32 mouse cellular contexts compared by ENCODE assay signal in genomic region chr6:38348811-38349453, GRCm38 (mm10). TPM values are rescaled to one million over a fixed set of nuclear protein-coding genes. Genes with fewer than 3 reads are reported as not detected.
DNase-seq lines count a peak whose midpoint lies in the region; ATAC-seq and TF ChIP-seq lines count a peak whose summit lies in the region.
"Had no signal": no experiment of that assay in that cellular context is flagged by ENCODE, and none has a peak within 500 bp of the region (broad histone marks: within the 10 kb centered on the region; RNA-seq: fewer than 3 reads in every experiment).

No protein-coding gene starts in this region.

- peak; percentile 41 for DNase-seq in heart, embryonic 10.5 days (ENCODE audit: low spot score)
- no peak for DNase-seq in CH12.LX (ENCODE audit: extremely low read depth)
- DNase-seq in splenic B cell, adult 2 months (ENCODE audit: low read depth, low spot score), result peak; percentile 49
- no peak for DNase-seq in hindbrain, embryonic 11.5 days (ENCODE audit: low spot score)
- DNase-seq in spleen, postnatal 10 days (ENCODE audit: low spot score in 2 of 2), result no peak
- DNase-seq: adrenal gland, postnatal 10 days; cerebellum, adult 11 months; cerebellum, adult 9-10 months; cerebellum, postnatal 36 days; gastrocnemius, postnatal 10 days; heart, postnatal 14 days; kidney, adult 11 months; kidney, postnatal 14 days; lung, adult 18-20 months; lung, postnatal 4 days; right cerebral cortex, adult 18-20 months; spleen, adult 18-20 months; thymus, adult 2 months; thymus, postnatal 36 days had no signal

- no peak for TF ChIP-seq EP300 in CH12.LX (IDR thresholded peaks at IDR 0.05; ENCODE audit: low read length)

- no peak overlapping the region for H3K27ac ChIP-seq in heart, embryonic 10.5 days
- H3K27ac ChIP-seq in heart, embryonic 11.5 days (ENCODE audit: low read depth, low read length), result no peak overlapping the region
- no peak overlapping the region for H3K27ac ChIP-seq in CH12.LX (ENCODE audit: insufficient read depth, low read depth)
- H3K27ac ChIP-seq in liver, embryonic 12.5 days, result peak overlapping the region; percentile 69
- H3K27ac ChIP-seq in hindbrain, embryonic 11.5 days (ENCODE audit: low read depth, low read length), result no peak overlapping the region
- H3K27ac ChIP-seq: hindbrain, embryonic 10.5 days; left cerebral cortex, adult 2 months; limb, embryonic 12.5 days; midbrain, embryonic 12.5 days; neural tube, embryonic 12.5 days had no signal

- no peak for TF ChIP-seq CTCF in CH12.LX (conservative IDR thresholded peaks at IDR 0.05 in 1 of 2, IDR thresholded peaks at IDR 0.05 in 1 of 2; ENCODE audit: low read depth in 2 of 2, low read length in 2 of 2)

- TF ChIP-seq RAD21 in CH12.LX (IDR thresholded peaks at IDR 0.05; ENCODE audit: low read depth, low read length), result no peak

- ATAC-seq in heart, embryonic 11.5 days (replicated peaks; ENCODE audit: insufficient number of reproducible peaks, low FRiP score, low TSS enrichment), result no peak
- no peak for ATAC-seq in liver, embryonic 12.5 days
- no peak for ATAC-seq in hindbrain, embryonic 11.5 days (ENCODE audit: low FRiP score)
- ATAC-seq: forebrain, embryonic 16.5 days; lung, postnatal 0 days; Patski had no signal

- dilution Hi-C loops in CH12.LX (cut with MboI; ENCODE audit: extremely low pct_ligation_motif_present, extremely low pct_unique_long_range_greater_than_20kb, low sequenced_read_pairs), result no loop called here

- H3K27me3 ChIP-seq in heart, embryonic 10.5 days (ENCODE audit: insufficient read depth, poor library complexity, severe bottlenecking), result peaks cover 34% of the 10 kb centered on the region
- H3K27me3 ChIP-seq in heart, embryonic 11.5 days (ENCODE audit: control insufficient read depth, insufficient read depth, low read length), result peaks cover 6% of the 10 kb centered on the region
- H3K27me3 ChIP-seq in CH12.LX (replicated peaks), result no peaks in the 10 kb centered on the region
- H3K27me3 ChIP-seq in liver, embryonic 12.5 days (replicated peaks), result no peaks in the 10 kb centered on the region
- no peaks in the 10 kb centered on the region for H3K27me3 ChIP-seq in splenic B cell, adult 2 months (ENCODE audit: control insufficient read depth, insufficient read depth, low read length, poor library complexity, severe bottlenecking)
- peaks cover 27% of the 10 kb centered on the region for H3K27me3 ChIP-seq in hindbrain, embryonic 11.5 days (ENCODE audit: control insufficient read depth, insufficient read depth, low read length)
- H3K27me3 ChIP-seq: megakaryocyte, embryonic 14.5 days; Patski had no signal

- H3K9me3 ChIP-seq in heart, embryonic 10.5 days, result no peaks in the 10 kb centered on the region
- H3K9me3 ChIP-seq in heart, embryonic 11.5 days (replicated peaks; ENCODE audit: control insufficient read depth, low read length), result no peaks in the 10 kb centered on the region
- H3K9me3 ChIP-seq in CH12.LX (replicated peaks; ENCODE audit: low read length), result no peaks in the 10 kb centered on the region
- no peaks in the 10 kb centered on the region for H3K9me3 ChIP-seq in liver, embryonic 12.5 days (replicated peaks)
- no peaks in the 10 kb centered on the region for H3K9me3 ChIP-seq in hindbrain, embryonic 11.5 days (ENCODE audit: control insufficient read depth, low read length)
- H3K9me3 ChIP-seq: G1E; hindbrain, embryonic 10.5 days; limb, embryonic 12.5 days; megakaryocyte, embryonic 14.5 days; midbrain, embryonic 12.5 days; neural tube, embryonic 12.5 days had no signal

- no peak overlapping the region for H3K9ac ChIP-seq in heart, embryonic 11.5 days (ENCODE audit: low read depth, low read length)
- H3K9ac ChIP-seq in CH12.LX (ENCODE audit: insufficient read depth, low read depth), result no peak overlapping the region
- peak overlapping the region; percentile 41; the same call in 1 of the 2 replicates for H3K9ac ChIP-seq in liver, embryonic 12.5 days
- no peak overlapping the region for H3K9ac ChIP-seq in hindbrain, embryonic 11.5 days (ENCODE audit: low read depth, low read length)
- H3K9ac ChIP-seq: limb, embryonic 12.5 days; midbrain, embryonic 12.5 days; neural tube, embryonic 12.5 days had no signal

- no peaks in the 10 kb centered on the region for H3K36me3 ChIP-seq in heart, embryonic 10.5 days
- no peaks in the 10 kb centered on the region for H3K36me3 ChIP-seq in heart, embryonic 11.5 days (ENCODE audit: control insufficient read depth, insufficient read depth, low read length)
- H3K36me3 ChIP-seq in CH12.LX (replicated peaks in 1 of 2; ENCODE audit: control insufficient read depth in 1 of 2, insufficient read depth in 1 of 2, low read length in 1 of 2), result peaks cover 9 to 48% of the 10 kb centered on the region in 2 experiments
- peaks cover 62% of the 10 kb centered on the region for H3K36me3 ChIP-seq in liver, embryonic 12.5 days
- 0 out of 2 replicates have a peak, but pooled peaks cover 3% of the 10 kb centered on the region for H3K36me3 ChIP-seq in splenic B cell, adult 2 months (ENCODE audit: control insufficient read depth, insufficient read depth, low read length, poor library complexity, severe bottlenecking)
- H3K36me3 ChIP-seq in hindbrain, embryonic 11.5 days (ENCODE audit: control insufficient read depth, insufficient read depth, low read length), result no peaks in the 10 kb centered on the region
- H3K36me3 ChIP-seq: hindbrain, embryonic 10.5 days; limb, embryonic 12.5 days; midbrain, embryonic 12.5 days; neural tube, embryonic 12.5 days had no signal

- 91% methylated on average over 6 of the region's 6 CpGs for WGBS in heart, embryonic 10.5 days
- WGBS in heart, embryonic 11.5 days (ENCODE audit: insufficient replicate concordance), result 93% methylated on average over 6 of the region's 6 CpGs
- 68% methylated on average over 6 of the region's 6 CpGs for WGBS in liver, embryonic 12.5 days (ENCODE audit: insufficient replicate concordance)
- 90% methylated on average over 6 of the region's 6 CpGs for WGBS in hindbrain, embryonic 11.5 days

- peaks cover 96% of the 10 kb centered on the region for H3K79me2 ChIP-seq in CH12.LX (replicated peaks; ENCODE audit: control insufficient read depth, extremely low read depth, insufficient read depth, poor library complexity, severe bottlenecking)

- H3K4me2 ChIP-seq in heart, embryonic 11.5 days, result no peak overlapping the region
- H3K4me2 ChIP-seq in CH12.LX (ENCODE audit: insufficient read depth, low read depth, poor library complexity, severe bottlenecking), result no peak overlapping the region
- H3K4me2 ChIP-seq in liver, embryonic 12.5 days, result peak overlapping the region; percentile 61
- H3K4me2 ChIP-seq in hindbrain, embryonic 11.5 days (replicated peaks; ENCODE audit: low read depth, low read length), result no peak overlapping the region
- H3K4me2 ChIP-seq: limb, embryonic 12.5 days; midbrain, embryonic 12.5 days; neural tube, embryonic 12.5 days had no signal

- in situ Hi-C loops in CH12.LX (cut with MboI; ENCODE audit: low pct_ligation_motif_present, low pct_unique_long_range_greater_than_20kb, low sequenced_read_pairs), result no loop called here

- no peak for TF ChIP-seq POLR2A in CH12.LX (IDR thresholded peaks at IDR 0.05; ENCODE audit: low read depth, low read length)

- H3K4me1 ChIP-seq in heart, embryonic 10.5 days, result 0 out of 2 replicates have a peak, but pooled peaks cover 11% of the 10 kb centered on the region
- H3K4me1 ChIP-seq in heart, embryonic 11.5 days (ENCODE audit: control insufficient read depth, insufficient read depth, low read length), result no peaks in the 10 kb centered on the region; the same call in 1 of the 2 replicates
- H3K4me1 ChIP-seq in CH12.LX (ENCODE audit: control insufficient read depth in 1 of 2, insufficient read depth in 2 of 2), result peaks cover 13 to 66% of the 10 kb centered on the region in 2 experiments
- peaks cover 88% of the 10 kb centered on the region for H3K4me1 ChIP-seq in liver, embryonic 12.5 days
- 0 out of 2 replicates have a peak, but pooled peaks cover 5% of the 10 kb centered on the region for H3K4me1 ChIP-seq in hindbrain, embryonic 11.5 days (replicated peaks; ENCODE audit: control insufficient read depth, insufficient read depth, low read length)

- H3K4me3 ChIP-seq in heart, embryonic 10.5 days, result no peak overlapping the region
- H3K4me3 ChIP-seq in heart, embryonic 11.5 days (ENCODE audit: low read depth, low read length), result no peak overlapping the region
- no peak overlapping the region for H3K4me3 ChIP-seq in CH12.LX (replicated peaks in 1 of 3; ENCODE audit: low read depth in 2 of 3, low read length in 2 of 3, poor library complexity in 1 of 3)
- H3K4me3 ChIP-seq in liver, embryonic 12.5 days, result peak overlapping the region; percentile 38; the same call in 1 of the 2 replicates
- no peak overlapping the region for H3K4me3 ChIP-seq in hindbrain, embryonic 11.5 days (ENCODE audit: low read depth, low read length)
- H3K4me3 ChIP-seq: hindbrain, embryonic 10.5 days; left cerebral cortex, adult 2 months; limb, embryonic 12.5 days; megakaryocyte, embryonic 14.5 days; midbrain, embryonic 12.5 days; myocyte; neural tube, embryonic 12.5 days had no signal

RNA-seq across cellular contexts. Expression of gene Zc3hav1, which starts 5.5 kb away (rescaled TPM):
- polyA plus RNA-seq in heart, embryonic 10.5 days (2016; fragmentation: Nextera tagmentation; extraction: Ambion mirVana), result 8.0 and 9.7 TPM in 2 replicates
- polyA plus RNA-seq in heart, embryonic 11.5 days (2014; fragmentation: Nextera tagmentation; extraction: Ambion mirVana), result 8.0 and 11.3 TPM in 2 replicates
- total RNA-seq in CH12.LX (2012; rRNA removed) (67.2 and 68.7 TPM in 2 replicates), CH12.LX (2014; rRNA removed) (49.8 and 51.8 TPM in 2 replicates)
- polyA plus RNA-seq in CH12.LX (2012; ENCODE audit: insufficient read length, low read depth), result 50.1 and 58.1 TPM in 2 replicates
- 29.6 and 30.6 TPM in 2 replicates for polyA plus RNA-seq in liver, embryonic 12.5 days (2016; fragmentation: Nextera tagmentation; extraction: Ambion mirVana)
- polyA plus RNA-seq in hindbrain, embryonic 11.5 days (2014; fragmentation: Nextera tagmentation; extraction: Ambion mirVana), result 1.7 and 1.9 TPM in 2 replicates

RNA-seq across cellular contexts. Expression of gene Ttc26, which starts 32.3 kb away (rescaled TPM):
- polyA plus RNA-seq in heart, embryonic 10.5 days (2016; fragmentation: Nextera tagmentation; extraction: Ambion mirVana), result 4.2 and 6.8 TPM in 2 replicates
- polyA plus RNA-seq in heart, embryonic 11.5 days (2014; fragmentation: Nextera tagmentation; extraction: Ambion mirVana), result 3.3 and 3.6 TPM in 2 replicates
- 1.4 and 1.7 TPM in 2 replicates for total RNA-seq in CH12.LX (2012; rRNA removed)
- total RNA-seq in CH12.LX (2014; rRNA removed), result 1.8 TPM in 2 replicates
- polyA plus RNA-seq in CH12.LX (2012; ENCODE audit: insufficient read length, low read depth), result 2.3 TPM in 2 replicates
- polyA plus RNA-seq in liver, embryonic 12.5 days (2016; fragmentation: Nextera tagmentation; extraction: Ambion mirVana), result 1.5 and 1.6 TPM in 2 replicates
- 14.3 and 14.8 TPM in 2 replicates for polyA plus RNA-seq in hindbrain, embryonic 11.5 days (2014; fragmentation: Nextera tagmentation; extraction: Ambion mirVana)

RNA-seq across cellular contexts. Expression of gene Zc3hav1l, which starts 49.9 kb away (rescaled TPM):
- 11.9 and 13.4 TPM in 2 replicates for polyA plus RNA-seq in heart, embryonic 10.5 days (2016; fragmentation: Nextera tagmentation; extraction: Ambion mirVana)
- polyA plus RNA-seq in heart, embryonic 11.5 days (2014; fragmentation: Nextera tagmentation; extraction: Ambion mirVana), result 10.4 and 11.6 TPM in 2 replicates
- 2.3 and 3.1 TPM in 2 replicates for total RNA-seq in CH12.LX (2012; rRNA removed)
- 2.8 and 2.9 TPM in 2 replicates for total RNA-seq in CH12.LX (2014; rRNA removed)
- polyA plus RNA-seq in CH12.LX (2012; ENCODE audit: insufficient read length, low read depth), result 5.1 and 6.3 TPM in 2 replicates
- polyA plus RNA-seq in liver, embryonic 12.5 days (2016; fragmentation: Nextera tagmentation; extraction: Ambion mirVana), result 3.9 and 4.0 TPM in 2 replicates
- 13.9 and 14.9 TPM in 2 replicates for polyA plus RNA-seq in hindbrain, embryonic 11.5 days (2014; fragmentation: Nextera tagmentation; extraction: Ambion mirVana)

Comparison
In these comparisons a context has a peak if more than half of its experiments do, and no peak if none do; other contexts are left out.
1. DNase-seq: peak in heart, embryonic 10.5 days (single experiment) and splenic B cell, adult 2 months (single experiment); none in CH12.LX (single experiment), hindbrain, embryonic 11.5 days (single experiment) and spleen, postnatal 10 days (0 of 2).